ENCODE assay signal across 29 mouse cellular contexts in the genomic region with DNA sequence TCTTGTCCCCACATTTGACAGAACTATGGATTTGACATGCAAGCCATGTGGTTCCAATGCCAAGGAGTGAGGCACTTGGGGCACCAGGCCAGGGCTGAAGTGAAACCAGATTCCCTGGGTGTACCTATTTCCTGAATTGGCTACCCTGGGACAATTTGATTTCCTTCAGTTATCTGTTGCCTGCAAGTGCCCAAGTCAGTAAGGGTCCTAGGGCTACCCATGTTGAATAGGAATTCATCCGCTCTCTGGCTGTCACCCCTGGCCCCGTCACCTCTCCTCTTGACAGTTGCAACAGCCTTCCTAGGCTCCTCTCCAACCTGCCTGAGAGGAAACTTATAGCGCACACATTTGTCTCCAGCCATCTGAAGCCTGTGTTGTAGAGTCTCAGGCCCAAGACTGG. TPM values are rescaled to one million over a fixed set of nuclear protein-coding genes. Genes with fewer than 3 reads are reported as not detected.
"Had no signal": no experiment of that assay in that cellular context is flagged by ENCODE, and none has a peak within 500 bp of the region (broad histone marks: within the 10 kb centered on the region; RNA-seq: fewer than 3 reads in every experiment).

No protein-coding gene starts in this region.

- DNase-seq: gastrocnemius, postnatal 14 days; gastrocnemius, postnatal 36 days; heart, adult 11 months; heart, adult 2 months; heart, postnatal 14 days; heart, postnatal 36 days; kidney, adult 11 months; kidney, adult 2 months; kidney, adult 9 months; kidney, postnatal 25 days; kidney, postnatal 4 days; layer of hippocampus, adult 9-11 months; layer of hippocampus, postnatal 36 days; left cerebral cortex, postnatal 4 days; liver, embryonic 13.5 days had no signal

- H3K4me2 ChIP-seq: heart, embryonic 11.5 days; heart, embryonic 13.5 days; heart, embryonic 15.5 days; hindbrain, embryonic 13.5 days; hindbrain, embryonic 15.5 days; kidney, embryonic 15.5 days; limb, embryonic 13.5 days; limb, embryonic 15.5 days; liver, embryonic 11.5 days; liver, embryonic 13.5 days; liver, embryonic 15.5 days had no signal

- H3K27me3 ChIP-seq: heart, embryonic 15.5 days; kidney, embryonic 15.5 days; limb, embryonic 13.5 days; limb, embryonic 15.5 days had no signal

- H3K27ac ChIP-seq: heart, adult 2 months; heart, embryonic 13.5 days; heart, embryonic 15.5 days; hindbrain, embryonic 13.5 days; hindbrain, embryonic 15.5 days; hindbrain, postnatal 0 days; kidney, embryonic 15.5 days; kidney, postnatal 0 days; limb, embryonic 13.5 days; limb, embryonic 15.5 days; liver, embryonic 13.5 days; liver, embryonic 15.5 days had no signal

- H3K9me3 ChIP-seq: heart, embryonic 13.5 days; heart, embryonic 15.5 days; hindbrain, embryonic 13.5 days; hindbrain, embryonic 15.5 days; kidney, embryonic 15.5 days; limb, embryonic 13.5 days; limb, embryonic 15.5 days; liver, embryonic 13.5 days; liver, embryonic 15.5 days had no signal

- H3K9ac ChIP-seq: heart, embryonic 13.5 days; heart, embryonic 15.5 days; hindbrain, embryonic 13.5 days; hindbrain, embryonic 15.5 days; kidney, embryonic 15.5 days; limb, embryonic 13.5 days; limb, embryonic 15.5 days; liver, embryonic 13.5 days; liver, embryonic 15.5 days had no signal

- ATAC-seq: hindbrain, postnatal 0 days; intestine, embryonic 16.5 days had no signal

- H3K4me3 ChIP-seq: heart, adult 2 months; heart, embryonic 13.5 days; heart, embryonic 15.5 days; hindbrain, embryonic 13.5 days; hindbrain, embryonic 15.5 days; kidney, embryonic 15.5 days; limb, embryonic 13.5 days; limb, embryonic 15.5 days; liver, embryonic 13.5 days; liver, embryonic 15.5 days had no signal

- H3K36me3 ChIP-seq: heart, embryonic 13.5 days; heart, embryonic 15.5 days; hindbrain, embryonic 13.5 days; hindbrain, embryonic 15.5 days; limb, embryonic 13.5 days; liver, embryonic 13.5 days; liver, embryonic 15.5 days had no signal

RNA-seq across cellular contexts. Expression of gene D930048N14Rik, which starts 4.1 kb away (rescaled TPM):
- total RNA-seq: hematopoietic stem cell, adult 5-6 weeks had no signal
